Mouse (Mus musculus) adrenal gland, postnatal 10 days (tissue): ENCODE data around the gene Try10. TPM values are rescaled to one million over a fixed set of nuclear protein-coding genes. Genes with fewer than 3 reads are reported as not detected.
"Not testable (repeated sequence)": the region's sequence is repeated elsewhere in the genome, so short reads cannot be mapped to it uniquely, and the experiment has no call there.

Source experiments
- DNase-seq: peaks from one replicate; pipeline ENCODE4 v3.0.0; 2021; ENCODE audit warnings: mixed read lengths
- long read RNA-seq, 2 experiments: library from polyadenylated mRNA; stranded (forward); transcript quantifications; one replicate each; pipeline ENCODE4 v2.0.0; 2021
- total RNA-seq, 2 experiments: library from RNA; stranded (reverse); gene quantifications; 2 replicates each; pipeline ENCODE4 v1.2.3; 2021

Gene Try10
- not detected for total RNA-seq
- long read RNA-seq, experiment 1: 0 reads
- long read RNA-seq, experiment 2: 0 reads

GRCm38 (mm10) chr6:41353932-41354331, at the start of gene Try10:
TSS of gene Try10 (plus strand) at chr6:41354105.
- DNase-seq: no peak

- not testable (repeated sequence) for DNase-seq
These were observed 37.2 kb upstream of the Try10 start, which contains the start of gene Try5 for GRCm38 (mm10) chr6:41316741-41317140. TSS of gene Try5 (minus strand) at chr6:41316841.

- DNase-seq: not testable (repeated sequence)
These were observed 19.9 kb downstream of the Try10 start for GRCm38 (mm10) chr6:41373772-41374171.

- not testable (repeated sequence) for DNase-seq
These were observed 23.7 kb downstream of the Try10 start, which contains the start of gene Prss3 for GRCm38 (mm10) chr6:41377578-41377977. TSS of gene Prss3 (minus strand) at chr6:41377678.

- no peak for DNase-seq
These were observed 32.9 kb downstream of the Try10 start for GRCm38 (mm10) chr6:41386781-41387180.

- not testable (repeated sequence) for DNase-seq
These were observed 37.7 kb downstream of the Try10 start for GRCm38 (mm10) chr6:41391640-41392039.

GRCm38 (mm10) chr6:41392056-41392455, 38.2 kb downstream of the Try10 start, which contains the start of gene Gm5771:
TSS of gene Gm5771 (plus strand) at chr6:41392356.
- not testable (repeated sequence) for DNase-seq

Other genes with a start within 250 kb of the Try10 start
- gene Try4, start 51.8 kb upstream of the Try10 start, total RNA-seq: not detected
- gene Try5, start 37.3 kb upstream of the Try10 start, total RNA-seq: not detected
- gene Prss3, start 23.6 kb downstream of the Try10 start, total RNA-seq: not detected
- not detected for gene Gm5771, start 38.3 kb downstream of the Try10 start, total RNA-seq
- not detected for gene Gm10334, start 92.0 kb downstream of the Try10 start, total RNA-seq
- gene Prss1, start 104.8 kb downstream of the Try10 start, total RNA-seq: not detected
- not detected for gene Prss2, start 167.7 kb downstream of the Try10 start, total RNA-seq